Mouse (Mus musculus): ENCODE measurements around the gene Fcrlb. TPM values are rescaled to one million over a fixed set of nuclear protein-coding genes. Genes with fewer than 3 reads are reported as not detected.

Fcrlb gene
- polyA plus RNA-seq, 1 experiment from 2014 or later = 0.26 TPM

DNA sequence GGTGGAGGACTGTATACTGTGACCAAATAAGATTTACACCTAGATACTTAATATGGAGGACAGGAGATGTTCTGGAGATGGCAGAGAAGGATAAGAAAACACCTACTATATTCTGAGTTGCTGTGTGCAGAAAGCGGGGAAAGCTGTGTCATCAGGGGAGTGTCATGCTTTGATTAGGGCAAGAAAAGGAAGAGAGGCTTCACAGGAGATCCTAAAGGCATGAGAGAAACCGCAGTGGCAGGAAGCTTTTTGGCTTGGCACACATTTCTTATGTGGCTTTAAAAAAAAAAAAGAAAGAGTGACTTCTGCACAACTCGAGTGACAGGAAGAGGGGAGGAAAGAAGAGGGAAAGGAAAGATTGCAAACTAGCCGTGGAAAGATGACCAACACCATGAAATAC is 49.7 kb downstream of the Fcrlb start:
- no peak for TF ChIP-seq EP300 (IDR thresholded peaks at IDR 0.05)
- TF ChIP-seq CTCF (IDR thresholded peaks at IDR 0.05) = no peak
- no peaks in the 10 kb centered on the region; the same call in 1 of the 2 replicates for H3K4me1 ChIP-seq (ENCODE audit: insufficient read depth, low read depth, low read length)
- no peak overlapping the region for H3K4me2 ChIP-seq (replicated peaks; ENCODE audit: low read depth, low read length)
- 50% methylated on average over 4 of the region's 4 CpGs for WGBS
- H3K4me3 ChIP-seq (ENCODE audit: low read depth, low read length) = no peak overlapping the region
- no peak overlapping the region for H3K27ac ChIP-seq (ENCODE audit: low read length)
- no peak overlapping the region for H3K9ac ChIP-seq (replicated peaks; ENCODE audit: low read depth)
- no peaks in the 10 kb centered on the region for H3K36me3 ChIP-seq (ENCODE audit: insufficient read depth, low read length)
- no peaks in the 10 kb centered on the region for H3K27me3 ChIP-seq (replicated peaks; ENCODE audit: insufficient read depth, low read length)
- DNase-seq (ENCODE audit: low spot score) (no peak), ATAC-seq (no peak)
- H3K9me3 ChIP-seq (ENCODE audit: low read length) = no peaks in the 10 kb centered on the region

DNA sequence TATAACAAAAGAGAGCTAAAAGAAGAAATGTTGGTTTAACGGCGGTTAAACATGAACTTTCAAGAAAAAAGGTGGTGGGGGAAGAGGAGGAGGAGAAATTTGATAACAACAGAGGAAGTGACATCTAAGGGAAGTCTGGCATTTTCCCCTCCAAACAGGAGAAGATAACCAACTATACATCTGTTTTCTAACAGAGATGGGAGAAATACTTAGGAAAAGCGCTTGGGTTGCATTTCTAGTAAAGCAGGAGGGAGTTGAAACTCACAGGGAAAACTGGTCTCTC is 50.4 kb downstream of the Fcrlb start:
- Histone ChIP-seq H3K27me3 (replicated peaks; ENCODE audit: insufficient read depth, low read length) (no peaks in the 10 kb centered on the region), H3K9ac (replicated peaks; ENCODE audit: low read depth) (no peak overlapping the region), H3K36me3 (ENCODE audit: insufficient read depth, low read length) (no peaks in the 10 kb centered on the region), H3K9me3 (ENCODE audit: low read length) (no peaks in the 10 kb centered on the region), H3K4me3 (ENCODE audit: low read depth, low read length) (no peak overlapping the region), H3K27ac (ENCODE audit: low read length) (no peak overlapping the region), H3K4me2 (replicated peaks; ENCODE audit: low read depth, low read length) (no peak overlapping the region), H3K4me1 (ENCODE audit: insufficient read depth, low read depth, low read length) (no peaks in the 10 kb centered on the region; the same call in 1 of the 2 replicates)
- TF ChIP-seq EP300 (IDR thresholded peaks at IDR 0.05) (no peak), CTCF (IDR thresholded peaks at IDR 0.05) (no peak)
- DNase-seq (ENCODE audit: low spot score) = no peak
- no peak for ATAC-seq
- WGBS = 50% methylated on average over 3 of the region's 3 CpGs

DNA sequence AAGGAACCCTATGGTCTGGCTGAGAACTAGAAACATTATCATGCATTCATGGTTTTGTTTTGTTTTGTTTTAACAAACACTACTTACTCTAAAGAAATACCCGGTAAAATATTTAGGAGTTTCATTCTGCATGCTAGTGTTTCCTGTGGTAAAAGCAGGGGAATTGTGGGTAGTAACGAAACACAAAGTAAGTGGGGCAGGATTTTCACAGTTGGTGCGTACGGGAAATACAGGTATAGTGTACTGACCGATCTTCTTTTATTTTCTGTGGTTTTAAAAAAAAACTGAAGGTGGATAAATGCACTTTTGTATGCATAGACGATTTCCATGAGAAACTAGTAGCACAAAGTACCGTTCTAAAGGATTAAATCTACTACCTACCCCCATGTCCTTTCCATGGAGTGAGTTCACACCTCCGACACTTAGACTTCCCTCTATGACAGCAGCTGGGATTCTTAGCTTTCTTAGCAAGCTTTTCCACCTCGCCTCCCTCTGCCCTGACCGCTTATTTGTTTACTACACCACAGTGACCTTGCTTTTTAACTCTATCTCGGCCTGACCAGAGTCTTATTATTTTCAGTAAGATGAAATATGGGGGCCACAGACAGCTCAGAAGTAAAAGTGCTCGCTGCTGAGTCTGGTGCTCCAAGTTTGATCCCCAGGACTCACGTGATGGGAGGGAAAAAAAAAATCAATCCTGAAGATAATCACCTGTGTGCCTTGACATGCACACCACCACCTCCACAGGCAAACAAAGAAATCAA is 50.9 kb downstream of the Fcrlb start:
- ATAC-seq (no peak), DNase-seq (ENCODE audit: low spot score) (no peak)
- no peaks in the 10 kb centered on the region for H3K36me3 ChIP-seq (ENCODE audit: insufficient read depth, low read length)
- no peak overlapping the region for H3K4me2 ChIP-seq (replicated peaks; ENCODE audit: low read depth, low read length)
- H3K27me3 ChIP-seq (replicated peaks; ENCODE audit: insufficient read depth, low read length) = no peaks in the 10 kb centered on the region
- H3K4me1 ChIP-seq (ENCODE audit: insufficient read depth, low read depth, low read length) = no peaks in the 10 kb centered on the region; the same call in 1 of the 2 replicates
- H3K9me3 ChIP-seq (ENCODE audit: low read length) = no peaks in the 10 kb centered on the region
- TF ChIP-seq CTCF (IDR thresholded peaks at IDR 0.05) = no peak
- TF ChIP-seq EP300 (IDR thresholded peaks at IDR 0.05) = no peak
- no peak overlapping the region for H3K9ac ChIP-seq (replicated peaks; ENCODE audit: low read depth)
- 61% methylated on average over 13 of the region's 13 CpGs for WGBS
- H3K4me3 ChIP-seq (ENCODE audit: low read depth, low read length) = no peak overlapping the region
- H3K27ac ChIP-seq (ENCODE audit: low read length) = no peak overlapping the region

DNA sequence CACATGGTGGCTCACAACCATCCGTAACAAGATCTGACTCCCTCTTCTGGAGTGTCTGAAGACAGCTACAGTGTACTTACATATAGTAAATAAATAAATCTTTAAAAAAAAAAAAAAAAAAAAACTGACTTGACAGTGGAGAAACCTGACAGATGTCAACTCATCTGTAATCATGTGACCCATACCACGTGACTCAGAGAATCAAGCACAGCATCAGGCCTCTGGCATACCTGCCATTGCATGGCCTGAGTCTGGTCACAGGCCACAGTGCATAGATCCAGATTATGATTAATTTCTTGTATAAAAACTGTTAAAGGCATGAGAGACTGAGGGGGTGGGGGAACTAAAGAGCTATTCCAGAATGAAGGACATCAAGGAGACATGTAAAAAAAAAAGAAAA is 53.9 kb downstream of the Fcrlb start:
- Histone ChIP-seq H3K4me3 (ENCODE audit: low read depth, low read length) (no peak overlapping the region), H3K27me3 (replicated peaks; ENCODE audit: insufficient read depth, low read length) (no peaks in the 10 kb centered on the region), H3K4me1 (ENCODE audit: insufficient read depth, low read depth, low read length) (no peaks in the 10 kb centered on the region; the same call in 1 of the 2 replicates), H3K27ac (ENCODE audit: low read length) (no peak overlapping the region), H3K36me3 (ENCODE audit: insufficient read depth, low read length) (no peaks in the 10 kb centered on the region), H3K9me3 (ENCODE audit: low read length) (no peaks in the 10 kb centered on the region), H3K9ac (replicated peaks; ENCODE audit: low read depth) (no peak overlapping the region), H3K4me2 (replicated peaks; ENCODE audit: low read depth, low read length) (no peak overlapping the region)
- 37% methylated on average over 2 of the region's 2 CpGs for WGBS
- TF ChIP-seq EP300 (IDR thresholded peaks at IDR 0.05) (no peak), CTCF (IDR thresholded peaks at IDR 0.05) (no peak)
- no peak for DNase-seq (ENCODE audit: low spot score)
- ATAC-seq = no peak

DNA sequence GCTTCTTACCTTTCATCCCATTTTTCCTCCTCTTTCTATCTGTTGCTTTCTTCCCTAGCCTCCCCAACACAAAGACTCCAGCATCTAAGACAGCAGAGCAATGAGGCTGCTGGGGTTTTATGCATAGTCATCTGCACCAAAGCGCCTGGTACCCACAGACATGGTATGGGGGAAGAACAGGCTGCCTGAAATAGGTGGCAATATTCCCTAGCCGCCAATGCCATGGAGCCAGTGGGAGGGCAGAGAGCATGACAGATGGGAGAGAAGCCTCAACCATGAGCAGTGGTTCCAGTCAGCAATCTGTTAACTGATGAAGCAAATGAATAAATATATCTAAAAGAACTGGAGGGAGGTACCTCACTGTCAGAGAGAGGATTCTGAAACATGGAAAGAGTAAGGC is 55.4 kb downstream of the Fcrlb start:
- TF ChIP-seq EP300 (IDR thresholded peaks at IDR 0.05) = no peak
- no peak for TF ChIP-seq CTCF (IDR thresholded peaks at IDR 0.05)
- H3K27me3 ChIP-seq (replicated peaks; ENCODE audit: insufficient read depth, low read length) = no peaks in the 10 kb centered on the region
- no peaks in the 10 kb centered on the region for H3K9me3 ChIP-seq (ENCODE audit: low read length)
- DNase-seq (ENCODE audit: low spot score) (no peak), ATAC-seq (no peak)
- WGBS = 87% methylated on average over 2 of the region's 2 CpGs
- no peak overlapping the region for H3K4me3 ChIP-seq (ENCODE audit: low read depth, low read length)
- no peak overlapping the region for H3K27ac ChIP-seq (ENCODE audit: low read length)
- no peak overlapping the region for H3K9ac ChIP-seq (replicated peaks; ENCODE audit: low read depth)
- no peaks in the 10 kb centered on the region; the same call in 1 of the 2 replicates for H3K4me1 ChIP-seq (ENCODE audit: insufficient read depth, low read depth, low read length)
- 0 out of 2 replicates have a peak, but pooled peaks cover 6% of the 10 kb centered on the region for H3K36me3 ChIP-seq (ENCODE audit: insufficient read depth, low read length)
- no peak overlapping the region for H3K4me2 ChIP-seq (replicated peaks; ENCODE audit: low read depth, low read length)

Other genes with a start within 250 kb of the Fcrlb start
- 10.8 and 11.0 TPM in 2 replicates for gene Atf6, start 45.2 kb downstream of the Fcrlb start, polyA plus RNA-seq (2015; fragmentation: Nextera tagmentation; extraction: Ambion mirVana)
- gene Gm26620, start 27.9 kb downstream of the Fcrlb start, polyA plus RNA-seq (2015; fragmentation: Nextera tagmentation; extraction: Ambion mirVana) = 0.46 and 0.79 TPM in 2 replicates
- 22.5 and 23.2 TPM in 2 replicates for gene Dusp12, start 27.4 kb downstream of the Fcrlb start, polyA plus RNA-seq (2015; fragmentation: Nextera tagmentation; extraction: Ambion mirVana)
- 0.67 and 0.76 TPM in 2 replicates for gene Fcrla, start 14.6 kb upstream of the Fcrlb start, polyA plus RNA-seq (2015; fragmentation: Nextera tagmentation; extraction: Ambion mirVana)
- 6.9 and 9.2 TPM in 2 replicates for gene Fcgr2b, start 63.6 kb upstream of the Fcrlb start, polyA plus RNA-seq (2015; fragmentation: Nextera tagmentation; extraction: Ambion mirVana)
- gene Fcgr4, start 106.0 kb upstream of the Fcrlb start, polyA plus RNA-seq (2015; fragmentation: Nextera tagmentation; extraction: Ambion mirVana) = 3.3 and 4.0 TPM in 2 replicates
- gene Fcgr3, start 152.0 kb upstream of the Fcrlb start, polyA plus RNA-seq (2015; fragmentation: Nextera tagmentation; extraction: Ambion mirVana) = 29.3 and 37.4 TPM in 2 replicates
- 32.2 and 33.2 TPM in 2 replicates for gene Cfap126, start 201.0 kb upstream of the Fcrlb start, polyA plus RNA-seq (2015; fragmentation: Nextera tagmentation; extraction: Ambion mirVana)
- 145 and 157 TPM in 2 replicates for gene Sdhc, start 237.7 kb upstream of the Fcrlb start, polyA plus RNA-seq (2015; fragmentation: Nextera tagmentation; extraction: Ambion mirVana)
- gene Mpz, start 237.8 kb upstream of the Fcrlb start, polyA plus RNA-seq (2015; fragmentation: Nextera tagmentation; extraction: Ambion mirVana) = 0.62 and 0.73 TPM in 2 replicates